17 mouse cellular contexts compared by ENCODE assay signal in genomic region chr2:33626262-33627057, GRCm38 (mm10). TPM values are rescaled to one million over a fixed set of nuclear protein-coding genes. Genes with fewer than 3 reads are reported as not detected.
DNase-seq lines count a peak whose midpoint lies in the region; ATAC-seq and TF ChIP-seq lines count a peak whose summit lies in the region.
"Had no signal": no experiment of that assay in that cellular context is flagged by ENCODE, and none has a peak within 500 bp of the region (broad histone marks: within the 10 kb centered on the region; RNA-seq: fewer than 3 reads in every experiment).

No protein-coding gene starts in this region.

- no peaks in the 10 kb centered on the region for H3K9me3 ChIP-seq in midbrain, embryonic 10.5 days (replicated peaks)
- no peaks in the 10 kb centered on the region for H3K9me3 ChIP-seq in midbrain, embryonic 14.5 days (ENCODE audit: control insufficient read depth, low read length)
- no peaks in the 10 kb centered on the region for H3K9me3 ChIP-seq in embryonic facial prominence, embryonic 12.5 days
- no peaks in the 10 kb centered on the region for H3K9me3 ChIP-seq in hindbrain, postnatal 0 days (ENCODE audit: low read length)
- H3K9me3 ChIP-seq in neural tube, embryonic 15.5 days (replicated peaks): no peaks in the 10 kb centered on the region
- H3K9me3 ChIP-seq: midbrain, embryonic 13.5 days had no signal

- H3K36me3 ChIP-seq in midbrain, embryonic 10.5 days: no peaks in the 10 kb centered on the region
- no peaks in the 10 kb centered on the region for H3K36me3 ChIP-seq in midbrain, embryonic 14.5 days (ENCODE audit: control insufficient read depth, insufficient read depth, low read length)
- H3K36me3 ChIP-seq in embryonic facial prominence, embryonic 12.5 days: no peaks in the 10 kb centered on the region
- no peaks in the 10 kb centered on the region for H3K36me3 ChIP-seq in hindbrain, postnatal 0 days (ENCODE audit: insufficient read depth, low read length)
- H3K36me3 ChIP-seq in neural tube, embryonic 15.5 days: no peaks in the 10 kb centered on the region
- H3K36me3 ChIP-seq: midbrain, embryonic 13.5 days had no signal

- peak; percentile 61 for DNase-seq in midbrain, embryonic 10.5 days (ENCODE audit: low spot score)
- DNase-seq in midbrain, embryonic 14.5 days: no peak
- DNase-seq in hindbrain, postnatal 0 days (ENCODE audit: low spot score): no peak
- DNase-seq in spleen, adult 18-20 months: no peak
- DNase-seq in heart, adult 8-10 months (ENCODE audit: low spot score): no peak
- DNase-seq in c-Kit-positive CD71-positive TER-119-positive erythroid progenitor cells, embryonic 14.5 days (ENCODE audit: low spot score): no peak
- DNase-seq: cerebellum, adult 9-11 months; heart, adult 2 months; heart, postnatal 4 days; kidney, postnatal 14 days; lung, postnatal 14 days; right cerebral cortex, postnatal 4 days had no signal

- H3K27me3 ChIP-seq in midbrain, embryonic 10.5 days (ENCODE audit: low read depth, poor library complexity, severe bottlenecking): peaks cover 100% of the 10 kb centered on the region
- H3K27me3 ChIP-seq in midbrain, embryonic 14.5 days (ENCODE audit: control insufficient read depth, insufficient read depth, low read length): peaks cover 93% of the 10 kb centered on the region
- peaks cover 82% of the 10 kb centered on the region for H3K27me3 ChIP-seq in embryonic facial prominence, embryonic 12.5 days
- H3K27me3 ChIP-seq in hindbrain, postnatal 0 days (ENCODE audit: insufficient read depth, low read length): peaks cover 30% of the 10 kb centered on the region
- H3K27me3 ChIP-seq in neural tube, embryonic 15.5 days (replicated peaks): peaks cover 82% of the 10 kb centered on the region

- no peak overlapping the region for H3K4me2 ChIP-seq in midbrain, embryonic 14.5 days (ENCODE audit: low read length)
- H3K4me2 ChIP-seq in embryonic facial prominence, embryonic 12.5 days (replicated peaks): peak overlapping the region; percentile 21
- no peak overlapping the region for H3K4me2 ChIP-seq in hindbrain, postnatal 0 days (ENCODE audit: low read depth, low read length)
- peak overlapping the region; percentile 37 for H3K4me2 ChIP-seq in neural tube, embryonic 15.5 days
- H3K4me2 ChIP-seq: midbrain, embryonic 13.5 days had no signal

- TF ChIP-seq CTCF in hindbrain, postnatal 0 days (IDR thresholded peaks at IDR 0.05; ENCODE audit: low read depth): no peak

- no peak overlapping the region for H3K4me3 ChIP-seq in midbrain, embryonic 10.5 days
- no peak overlapping the region for H3K4me3 ChIP-seq in midbrain, embryonic 14.5 days (replicated peaks; ENCODE audit: low read depth, low read length)
- H3K4me3 ChIP-seq in embryonic facial prominence, embryonic 12.5 days: no peak overlapping the region
- H3K4me3 ChIP-seq in hindbrain, postnatal 0 days (ENCODE audit: low read length): no peak overlapping the region
- no peak overlapping the region for H3K4me3 ChIP-seq in neural tube, embryonic 15.5 days (replicated peaks)
- H3K4me3 ChIP-seq: erythroblast, embryonic 14.5 days; heart, adult 2 months; midbrain, embryonic 13.5 days had no signal

- 35% methylated on average over 16 of the region's 16 CpGs for WGBS in midbrain, embryonic 10.5 days
- 21% methylated on average over 16 of the region's 16 CpGs for WGBS in midbrain, embryonic 14.5 days
- WGBS in embryonic facial prominence, embryonic 12.5 days: 18% methylated on average over 16 of the region's 16 CpGs
- 28% methylated on average over 16 of the region's 16 CpGs for WGBS in hindbrain, postnatal 0 days
- WGBS in neural tube, embryonic 15.5 days: 17% methylated on average over 16 of the region's 16 CpGs

- H3K9ac ChIP-seq in midbrain, embryonic 14.5 days (replicated peaks; ENCODE audit: low read length): no peak overlapping the region
- no peak overlapping the region; the same call in 1 of the 2 replicates for H3K9ac ChIP-seq in embryonic facial prominence, embryonic 12.5 days
- no peak overlapping the region for H3K9ac ChIP-seq in hindbrain, postnatal 0 days (replicated peaks; ENCODE audit: low read length)
- no peak overlapping the region for H3K9ac ChIP-seq in neural tube, embryonic 15.5 days (replicated peaks)
- H3K9ac ChIP-seq: midbrain, embryonic 13.5 days had no signal

- no peak for ATAC-seq in midbrain, embryonic 14.5 days (ENCODE audit: low FRiP score, low TSS enrichment)
- no peak for ATAC-seq in embryonic facial prominence, embryonic 12.5 days (ENCODE audit: insufficient number of reproducible peaks, insufficient read depth, low FRiP score, low TSS enrichment)
- 0 out of 2 replicates have a peak, but pooled peaks have one; percentile 25 for ATAC-seq in hindbrain, postnatal 0 days
- ATAC-seq in neural tube, embryonic 15.5 days (ENCODE audit: low FRiP score): no peak
- ATAC-seq: midbrain, embryonic 13.5 days had no signal

- peaks cover 77% of the 10 kb centered on the region for H3K4me1 ChIP-seq in midbrain, embryonic 10.5 days
- H3K4me1 ChIP-seq in midbrain, embryonic 14.5 days (ENCODE audit: control insufficient read depth, insufficient read depth, low read length): peaks cover 12% of the 10 kb centered on the region; the same call in 1 of the 2 replicates
- peaks cover 44% of the 10 kb centered on the region for H3K4me1 ChIP-seq in embryonic facial prominence, embryonic 12.5 days
- no peaks in the 10 kb centered on the region for H3K4me1 ChIP-seq in hindbrain, postnatal 0 days (ENCODE audit: insufficient read depth, low read length)
- H3K4me1 ChIP-seq in neural tube, embryonic 15.5 days: peaks cover 91% of the 10 kb centered on the region

- H3K27ac ChIP-seq in midbrain, embryonic 10.5 days (replicated peaks): no peak overlapping the region
- no peak overlapping the region for H3K27ac ChIP-seq in midbrain, embryonic 14.5 days (replicated peaks; ENCODE audit: low read depth, low read length)
- no peak overlapping the region for H3K27ac ChIP-seq in embryonic facial prominence, embryonic 12.5 days
- H3K27ac ChIP-seq in hindbrain, postnatal 0 days: no peak overlapping the region
- peak overlapping the region; percentile 57 for H3K27ac ChIP-seq in neural tube, embryonic 15.5 days (replicated peaks)
- H3K27ac ChIP-seq: heart, adult 2 months; midbrain, embryonic 13.5 days had no signal

RNA-seq across cellular contexts. Expression of gene Lmx1b, which starts 13.9 kb away (rescaled TPM):
- 2.7 and 3.1 TPM in 2 replicates for polyA plus RNA-seq in midbrain, embryonic 10.5 days (2016; fragmentation: Nextera tagmentation; extraction: Ambion mirVana)
- 1.7 and 2.3 TPM in 2 replicates for polyA plus RNA-seq in midbrain, embryonic 14.5 days (2014; fragmentation: Nextera tagmentation; extraction: Ambion mirVana)
- polyA plus RNA-seq in embryonic facial prominence, embryonic 12.5 days (2016; fragmentation: Nextera tagmentation; extraction: Ambion mirVana): 0.74 and 1.0 TPM in 2 replicates
- 17.3 and 21.1 TPM in 2 replicates for total RNA-seq in hindbrain, postnatal 0 days (2014; rRNA removed)
- polyA plus RNA-seq in hindbrain, postnatal 0 days (2015; fragmentation: Nextera tagmentation; extraction: Ambion mirVana): 2.1 and 2.2 TPM in 2 replicates
- 7.9 and 8.5 TPM in 2 replicates for polyA plus RNA-seq in neural tube, embryonic 15.5 days (2015; fragmentation: Nextera tagmentation; extraction: Ambion mirVana)
- under 1 TPM; 0.09 to 0.41 (median 0.10) TPM for total RNA-seq in heart, adult 8-10 months (2022)
- total RNA-seq: liver, adult 2 months had no signal
- polyA plus RNA-seq: erythroblast, embryonic 14.5 days; liver, adult 2 months had no signal

Comparison
In these comparisons a context has a peak if more than half of its experiments do, and no peak if none do; other contexts are left out.
1. H3K4me2 ChIP-seq: peak in embryonic facial prominence, embryonic 12.5 days (single experiment) and neural tube, embryonic 15.5 days (single experiment); none in midbrain, embryonic 14.5 days (single experiment) and hindbrain, postnatal 0 days (single experiment).